Mouse (Mus musculus) midbrain, embryonic 10.5 days (tissue): ENCODE results near the gene Tspan31. TPM values are rescaled to one million over a fixed set of nuclear protein-coding genes. Genes with fewer than 3 reads are reported as not detected.

Source experiments
- DNase-seq: peaks from one replicate; pipeline ENCODE4 v3.0.0-alpha.2; 2017; ENCODE audit warnings: low spot score
- H3K27ac ChIP-seq: fragments of 300-500 bp; sonication (generic); replicated peaks from 2 replicates; pipeline ENCODE4 v1.5.1; 2016; ENCODE audit warnings: mild to moderate bottlenecking
- H3K27me3 ChIP-seq: fragments of 300-500 bp; sonication (generic); 2 replicates; pipeline ENCODE4 v1.6.1; 2016; ENCODE audit warnings: low read depth, mild to moderate bottlenecking; ENCODE audit not compliant: poor library complexity, severe bottlenecking
- H3K36me3 ChIP-seq: fragments of 300-500 bp; sonication (generic); 2 replicates; pipeline ENCODE4 v1.6.1; 2016; ENCODE audit warnings: mild to moderate bottlenecking, moderate library complexity
- H3K4me1 ChIP-seq: fragments of 300-500 bp; sonication (generic); 2 replicates; pipeline ENCODE4 v1.6.1; 2016
- H3K4me3 ChIP-seq: fragments of 300-500 bp; sonication (generic); 2 replicates; pipeline ENCODE4 v1.5.1; 2016; ENCODE audit warnings: mild to moderate bottlenecking, moderate library complexity
- H3K9me3 ChIP-seq: fragments of 300-500 bp; sonication (generic); replicated peaks from 2 replicates; pipeline ENCODE4 v1.6.1; 2016; ENCODE audit warnings: mild to moderate bottlenecking
- WGBS: fragments of 180-500 bp; shearing (Covaris S2); methylation state at CpG from one replicate; pipeline ENCODE4 v1.1.7; 2016; 5-methylcytosine and 5-hydroxymethylcytosine counted together
- polyA plus RNA-seq: library from polyadenylated mRNA; unstranded; fragments of >200 nt; fragmentation: Nextera tagmentation; extraction: Ambion mirVana; gene quantifications from 2 replicates; pipeline ENCODE4 v1.2.1, GENCODE M21; 2016

Gene Tspan31
- polyA plus RNA-seq, 1 experiment from 2014 or later, result 197 TPM

DNA sequence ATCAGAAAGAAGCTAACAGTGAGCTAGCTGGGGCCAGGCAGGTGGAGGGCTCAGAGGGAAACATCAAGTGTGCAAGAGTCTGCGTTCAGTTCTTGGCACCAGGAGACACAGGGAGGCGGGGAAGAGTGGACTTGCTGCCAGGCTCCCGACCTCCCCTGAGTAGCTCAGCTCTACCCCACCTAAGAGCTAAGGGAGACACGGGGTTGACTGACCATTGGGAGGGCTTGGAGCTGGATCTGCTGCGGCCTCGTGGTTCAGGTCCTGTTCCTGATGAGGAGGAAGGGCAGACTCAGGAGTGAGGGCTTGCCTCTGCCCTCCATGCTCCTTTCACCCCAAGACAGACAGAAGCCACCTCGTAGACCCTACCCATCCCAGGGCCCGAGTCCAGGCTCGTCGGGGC, 29.1 kb upstream of the Tspan31 start:
- Histone ChIP-seq H3K4me3 (no peak overlapping the region), H3K9me3 (no peaks in the 10 kb centered on the region), H3K4me1 (no peaks in the 10 kb centered on the region), H3K27me3 (no peaks in the 10 kb centered on the region), H3K36me3 (peaks cover 57% of the 10 kb centered on the region), H3K27ac (no peak overlapping the region)
- no peak for DNase-seq
- WGBS, result 84% methylated on average over 10 of the region's 10 CpGs

DNA sequence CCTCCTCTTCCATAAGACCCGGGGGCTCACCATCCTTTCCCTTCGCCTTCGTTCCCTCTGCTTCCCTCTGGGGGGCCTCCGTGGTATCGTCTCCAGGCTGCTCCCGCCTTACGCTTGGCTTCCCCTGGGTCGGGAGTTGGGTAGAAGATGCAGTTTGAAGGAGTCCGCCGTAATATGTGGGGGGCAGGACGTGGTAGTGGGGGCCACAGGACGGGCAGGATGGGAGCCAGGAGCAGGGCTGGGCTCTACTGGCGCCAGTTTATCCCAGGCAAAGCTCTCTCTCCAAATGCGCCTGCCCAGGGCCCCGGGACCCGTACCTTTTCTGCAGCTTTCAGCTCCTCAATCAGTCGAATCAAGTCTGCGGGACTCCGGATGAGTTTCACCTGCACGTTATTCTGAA, 28.4 kb upstream of the Tspan31 start:
- Histone ChIP-seq H3K27ac (no peak overlapping the region), H3K4me3 (no peak overlapping the region), H3K36me3 (peaks cover 57% of the 10 kb centered on the region), H3K4me1 (no peaks in the 10 kb centered on the region), H3K9me3 (no peaks in the 10 kb centered on the region), H3K27me3 (peaks cover 5% of the 10 kb centered on the region)
- WGBS, result 79% methylated on average over 20 of the region's 20 CpGs
- no peak for DNase-seq

DNA sequence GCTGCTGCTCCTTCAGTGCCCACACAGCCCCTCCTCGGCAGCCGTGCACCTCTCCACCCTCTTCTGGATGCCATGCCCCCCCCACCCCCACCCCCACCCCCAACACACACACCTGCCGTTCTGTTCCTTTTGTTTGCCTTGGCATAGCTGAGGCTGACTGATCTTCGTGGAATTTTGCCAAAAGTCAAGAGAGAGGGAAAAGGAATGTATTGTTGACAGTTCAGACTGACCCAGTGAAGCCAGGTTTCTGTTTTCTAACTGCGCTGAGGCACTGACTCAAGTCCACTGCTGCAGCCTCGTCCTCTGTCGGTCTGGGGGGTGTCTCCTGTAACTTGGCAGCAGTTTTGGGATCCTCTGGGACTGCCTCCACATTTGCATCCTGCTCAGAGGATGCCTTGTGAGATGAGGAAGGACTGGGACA, 24.3 kb upstream of the Tspan31 start:
- H3K27me3 ChIP-seq, result peaks cover 46% of the 10 kb centered on the region
- H3K36me3 ChIP-seq, result peaks cover 47% of the 10 kb centered on the region
- H3K4me1 ChIP-seq, result peaks cover 20% of the 10 kb centered on the region
- no peaks in the 10 kb centered on the region for H3K9me3 ChIP-seq
- WGBS, result 66% methylated on average over 7 of the region's 7 CpGs
- no peak overlapping the region for H3K4me3 ChIP-seq
- no peak overlapping the region for H3K27ac ChIP-seq
- DNase-seq, result no peak

DNA sequence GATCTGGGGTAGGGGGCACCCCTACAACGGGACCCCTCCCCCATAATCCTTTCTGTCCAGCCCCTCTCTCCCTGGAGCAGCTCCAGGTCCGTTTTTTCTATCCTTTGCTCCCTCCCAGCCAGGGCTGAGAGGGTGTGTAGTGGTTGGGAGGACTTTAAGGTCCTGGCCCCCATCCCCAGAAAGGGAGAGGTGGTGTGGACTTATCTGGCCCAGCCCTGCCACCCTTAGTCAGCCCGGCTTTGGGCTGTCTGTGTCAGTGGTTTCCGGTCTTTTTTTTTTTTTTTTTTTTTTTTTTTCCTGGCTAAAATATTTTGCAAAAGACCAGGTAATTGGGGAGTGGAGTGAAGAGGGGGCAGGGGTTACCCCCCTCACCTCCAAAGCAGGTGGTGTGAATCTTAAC, 22.7 kb upstream of the Tspan31 start:
- DNase-seq, result no peak
- Histone ChIP-seq H3K4me3 (no peak overlapping the region), H3K9me3 (no peaks in the 10 kb centered on the region), H3K4me1 (peaks cover 20% of the 10 kb centered on the region), H3K27ac (no peak overlapping the region), H3K36me3 (peaks cover 31% of the 10 kb centered on the region), H3K27me3 (peaks cover 62% of the 10 kb centered on the region)
- 54% methylated on average over 4 of the region's 4 CpGs for WGBS

DNA sequence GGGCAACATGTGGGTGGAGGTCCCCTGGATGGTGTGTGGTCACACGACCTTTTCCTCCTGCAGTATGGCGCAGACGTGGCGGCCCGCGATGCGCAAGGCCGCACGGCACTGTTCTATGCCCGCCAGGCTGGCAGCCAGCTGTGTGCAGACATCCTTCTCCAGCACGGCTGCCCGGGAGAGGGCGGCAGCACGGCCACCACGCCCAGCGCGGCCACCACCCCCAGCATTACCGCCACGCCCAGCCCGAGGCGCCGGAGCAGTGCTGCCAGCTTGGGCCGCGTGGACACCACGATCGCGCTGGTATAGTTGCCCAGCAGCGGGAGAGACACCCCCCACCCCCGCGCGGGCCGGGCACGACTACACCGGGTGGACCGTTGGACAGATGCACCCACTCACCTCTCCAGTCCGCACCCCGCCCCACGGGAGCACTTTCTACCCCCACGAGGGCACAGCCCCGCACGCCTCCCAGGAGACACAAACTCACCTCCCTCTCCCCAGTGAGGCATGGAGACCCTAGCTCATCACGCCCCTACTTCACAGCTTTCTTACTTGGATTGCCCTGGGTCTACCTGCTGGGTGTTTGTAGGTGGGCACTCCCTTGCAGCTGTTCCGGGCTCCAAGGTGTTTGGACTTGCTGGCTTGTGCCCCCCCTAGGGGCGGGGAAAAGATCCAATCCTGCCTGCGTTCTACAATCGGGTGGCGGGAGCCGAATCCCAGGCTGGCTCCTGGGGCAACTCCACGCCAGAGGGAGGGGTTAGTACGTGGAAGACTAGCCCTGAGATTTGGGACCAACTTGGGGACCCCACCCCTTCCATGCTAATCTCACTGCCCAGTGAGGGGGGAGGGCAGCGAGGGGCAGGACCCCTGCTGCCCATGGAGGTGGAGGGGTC, 21.7 kb upstream of the Tspan31 start:
- DNase-seq, result no peak
- H3K27me3 ChIP-seq, result peaks cover 72% of the 10 kb centered on the region

DNA sequence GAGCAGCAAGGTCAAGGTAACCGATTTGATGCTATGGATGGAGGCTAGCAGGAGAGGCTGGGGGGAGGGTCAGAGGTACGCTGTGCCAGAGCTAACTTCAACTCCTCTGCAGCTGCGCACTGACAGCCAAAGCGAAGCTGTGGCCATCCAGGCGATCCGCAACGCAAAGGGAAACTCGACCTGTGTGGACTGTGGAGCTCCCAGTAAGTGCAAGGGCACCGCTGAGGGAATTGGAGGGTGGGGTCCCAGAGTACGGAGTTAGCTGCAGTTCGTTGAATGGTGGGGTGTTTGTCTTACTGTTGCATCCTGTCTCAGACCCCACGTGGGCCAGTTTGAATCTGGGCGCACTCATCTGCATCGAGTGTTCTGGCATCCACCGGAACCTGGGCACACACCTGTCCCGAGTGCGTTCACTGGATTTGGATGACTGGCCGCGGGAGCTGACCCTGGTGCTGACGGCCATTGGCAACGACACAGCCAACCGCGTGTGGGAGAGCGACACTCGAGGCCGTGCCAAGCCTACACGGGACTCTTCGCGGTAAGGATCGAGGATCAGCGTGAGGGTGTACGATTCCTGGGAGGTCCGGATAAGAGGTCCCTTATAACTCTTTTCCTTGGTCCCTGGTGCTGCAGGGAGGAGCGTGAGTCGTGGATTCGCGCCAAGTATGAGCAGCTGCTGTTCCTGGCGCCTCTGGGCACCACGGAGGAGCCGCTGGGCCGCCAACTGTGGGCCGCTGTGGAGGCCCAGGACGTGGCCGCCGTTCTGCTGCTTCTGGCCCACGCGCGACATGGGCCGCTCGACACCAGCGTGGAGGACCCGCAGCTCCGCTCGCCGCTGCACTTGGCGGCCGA, 20.7 kb upstream of the Tspan31 start:
- 8% methylated on average over 57 of the region's 57 CpGs for WGBS
- no peak for DNase-seq
- H3K4me3 ChIP-seq, result peak overlapping the region; percentile 40

More for the DNA sequence above, 21.7 kb upstream of the Tspan31 start:
- Histone ChIP-seq H3K9me3 (no peaks in the 10 kb centered on the region), H3K4me1 (peaks cover 20% of the 10 kb centered on the region), H3K27ac (no peak overlapping the region), H3K36me3 (peaks cover 21% of the 10 kb centered on the region), H3K4me3 (peak overlapping the region; percentile 40)
- WGBS, result 9% methylated on average over 51 of the region's 51 CpGs

DNA sequence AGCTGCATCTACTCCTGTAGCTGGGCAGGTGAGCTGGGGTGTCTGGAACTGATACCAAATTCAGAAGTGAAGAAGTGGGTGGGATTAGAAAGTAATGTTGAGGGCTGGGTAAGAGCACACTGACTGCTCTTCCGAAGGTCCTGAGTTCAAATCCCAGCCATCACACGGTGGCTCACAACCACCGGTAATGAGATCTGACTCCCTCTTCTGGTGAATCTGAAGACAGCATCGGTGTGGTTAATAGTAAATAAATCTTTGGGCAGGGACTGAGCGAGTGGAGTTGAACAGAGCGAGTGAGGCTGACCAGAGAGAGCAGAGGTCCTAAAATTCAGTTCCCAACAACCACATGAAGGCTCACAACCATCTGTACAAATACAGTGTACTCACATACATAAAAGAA, 15.6 kb upstream of the Tspan31 start:
- no peaks in the 10 kb centered on the region for H3K9me3 ChIP-seq
- peaks cover 33% of the 10 kb centered on the region for H3K4me1 ChIP-seq
- no peak overlapping the region for H3K27ac ChIP-seq
- 72% methylated on average over 6 of the region's 6 CpGs for WGBS
- DNase-seq, result no peak
- H3K36me3 ChIP-seq, result no peaks in the 10 kb centered on the region
- H3K27me3 ChIP-seq, result peaks cover 88% of the 10 kb centered on the region
- no peak overlapping the region for H3K4me3 ChIP-seq

More for the DNA sequence above, 20.7 kb upstream of the Tspan31 start:
- Histone ChIP-seq H3K4me1 (peaks cover 20% of the 10 kb centered on the region), H3K36me3 (peaks cover 11% of the 10 kb centered on the region), H3K27ac (no peak overlapping the region), H3K9me3 (no peaks in the 10 kb centered on the region), H3K27me3 (peaks cover 72% of the 10 kb centered on the region)

DNA sequence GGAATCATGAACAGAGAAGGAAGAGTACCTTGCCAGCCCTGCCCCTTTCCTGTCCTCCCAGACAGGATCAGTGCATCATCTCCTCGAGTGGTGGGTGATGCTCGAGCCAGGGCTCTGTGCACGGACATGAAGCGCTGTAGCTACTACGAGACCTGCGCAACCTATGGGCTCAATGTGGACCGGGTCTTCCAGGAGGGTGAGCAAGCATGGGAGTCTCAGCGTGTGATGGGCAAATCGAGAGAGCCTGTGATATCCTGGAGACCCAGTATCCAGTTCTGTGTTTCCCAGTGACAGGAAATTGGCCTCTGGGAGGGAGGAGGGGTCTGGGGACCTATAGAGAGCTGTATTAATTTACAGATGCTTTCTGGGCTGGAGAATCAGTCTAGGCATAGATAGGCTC, 15.0 kb upstream of the Tspan31 start:
- no peaks in the 10 kb centered on the region for H3K36me3 ChIP-seq
- H3K4me1 ChIP-seq, result peaks cover 34% of the 10 kb centered on the region
- no peaks in the 10 kb centered on the region; the same call in 1 of the 2 replicates for H3K9me3 ChIP-seq
- peaks cover 88% of the 10 kb centered on the region for H3K27me3 ChIP-seq
- no peak for DNase-seq
- WGBS, result 89% methylated on average over 9 of the region's 9 CpGs
- H3K4me3 ChIP-seq, result no peak overlapping the region
- H3K27ac ChIP-seq, result no peak overlapping the region

DNA sequence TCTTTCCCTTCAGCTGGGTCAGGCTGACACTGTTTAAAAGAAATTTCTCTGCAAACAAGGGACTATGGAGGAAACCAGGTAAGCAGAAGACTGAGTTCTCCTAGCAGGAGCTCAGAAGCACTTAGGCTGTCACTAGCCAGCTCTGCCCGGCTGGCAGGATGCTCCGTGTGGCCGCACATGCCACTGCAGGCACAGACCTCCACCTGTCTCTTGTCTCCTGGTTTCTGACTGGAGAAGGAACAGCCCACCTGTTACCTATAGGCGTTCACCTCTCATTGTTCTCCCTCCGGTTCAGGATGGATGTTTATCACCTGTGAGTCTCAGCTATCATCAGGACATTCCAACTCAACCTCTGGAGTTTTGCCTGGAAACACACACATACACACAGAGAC, 13.8 kb upstream of the Tspan31 start:
- no peak for DNase-seq
- Histone ChIP-seq H3K4me3 (no peak overlapping the region), H3K27ac (no peak overlapping the region), H3K27me3 (peaks cover 88% of the 10 kb centered on the region), H3K36me3 (no peaks in the 10 kb centered on the region), H3K9me3 (no peaks in the 10 kb centered on the region; the same call in 1 of the 2 replicates), H3K4me1 (peaks cover 45% of the 10 kb centered on the region)
- 57% methylated on average over 5 of the region's 5 CpGs for WGBS

DNA sequence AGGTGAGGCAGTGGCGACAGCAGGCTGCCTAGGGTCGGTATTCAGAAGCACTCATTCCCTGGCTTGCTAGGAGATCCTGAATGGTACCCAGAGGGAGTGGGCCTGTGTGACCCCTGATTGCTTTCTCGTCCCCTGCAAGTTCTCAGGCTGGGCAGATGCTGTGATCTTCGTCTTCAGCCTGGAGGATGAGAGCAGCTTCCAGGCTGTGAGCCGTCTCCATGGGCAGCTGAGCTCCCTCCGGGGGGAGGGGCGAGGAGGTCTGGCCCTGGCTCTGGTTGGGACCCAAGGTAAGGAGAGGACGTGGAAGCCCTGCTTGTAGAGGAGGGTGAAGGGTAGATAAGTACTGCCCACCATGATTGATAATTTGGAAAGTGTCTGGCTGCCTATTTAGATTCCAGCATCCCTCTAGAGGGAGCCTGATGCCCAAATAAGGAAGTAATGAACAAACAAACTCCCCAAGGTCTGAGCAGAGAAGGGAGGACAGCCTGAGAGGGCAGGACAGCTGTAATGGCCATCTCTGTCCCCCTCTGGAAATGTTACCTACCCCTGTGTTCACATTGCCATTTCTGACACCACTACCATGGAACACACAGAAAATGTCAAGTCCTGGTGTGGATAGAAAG, 13.3 kb upstream of the Tspan31 start:
- Histone ChIP-seq H3K27ac (no peak overlapping the region), H3K4me3 (no peak overlapping the region), H3K27me3 (peaks cover 86% of the 10 kb centered on the region), H3K36me3 (no peaks in the 10 kb centered on the region), H3K9me3 (no peaks in the 10 kb centered on the region; the same call in 1 of the 2 replicates), H3K4me1 (peaks cover 50% of the 10 kb centered on the region)
- WGBS, result 34% methylated on average over 8 of the region's 8 CpGs
- DNase-seq, result no peak

DNA sequence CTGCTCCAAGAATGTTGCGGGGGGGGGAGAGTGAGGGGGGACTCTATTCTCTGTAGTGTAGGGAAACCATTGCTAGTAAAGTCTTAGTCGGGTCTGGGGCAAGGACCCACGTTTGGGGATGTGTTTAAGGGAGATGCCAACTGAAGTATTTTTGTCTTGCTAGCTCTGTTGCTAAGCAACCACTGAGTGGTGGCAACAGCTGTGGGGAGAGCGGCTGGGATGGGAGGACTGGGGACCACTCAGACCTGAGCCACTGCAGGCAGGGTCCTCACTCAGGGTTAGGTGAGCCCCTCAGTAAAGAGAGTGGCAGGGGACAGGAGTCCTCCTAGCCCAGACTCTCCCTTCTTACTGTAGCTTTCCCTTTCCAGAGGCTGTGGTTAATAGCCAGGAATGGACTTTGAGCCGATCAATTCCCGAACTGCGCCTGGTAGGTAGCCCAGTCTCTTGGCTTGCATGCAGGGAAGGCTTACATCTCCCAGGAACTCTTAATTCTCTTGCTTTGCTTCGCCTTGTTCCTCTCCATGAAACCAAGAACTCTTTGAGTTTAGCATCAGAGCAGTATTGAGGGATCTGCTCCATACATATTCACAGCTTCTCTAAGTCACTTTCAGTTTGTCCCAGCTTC, 12.0 kb upstream of the Tspan31 start:
- H3K36me3 ChIP-seq, result no peaks in the 10 kb centered on the region
- H3K27ac ChIP-seq, result no peak overlapping the region
- peaks cover 61% of the 10 kb centered on the region for H3K4me1 ChIP-seq
- DNase-seq, result peak; percentile 66
- H3K27me3 ChIP-seq, result peaks cover 86% of the 10 kb centered on the region
- 31% methylated on average over 8 of the region's 8 CpGs for WGBS
- peak overlapping the region; percentile 73 for H3K4me3 ChIP-seq
- H3K9me3 ChIP-seq, result no peaks in the 10 kb centered on the region; the same call in 1 of the 2 replicates
